Mouse (Mus musculus) liver, embryonic 14.5 days (tissue): ENCODE results near the gene Fam76a.

ENCODE experiments used
- CTCF ChIP-seq: IDR thresholded peaks from 2 replicates; pipeline ENCODE4 v1.5.1; 2016; ENCODE audit warnings: antibody characterized with exemption, low read depth, control low read depth
- EP300 ChIP-seq: IDR thresholded peaks from 2 replicates; pipeline ENCODE4 v1.6.1; 2016; ENCODE audit warnings: antibody characterized with exemption, low read depth

GRCm38 (mm10) chr4:132963436-132963835 is 41.1 kb upstream of the Fam76a start:
- no peak for TF ChIP-seq EP300
- TF ChIP-seq CTCF, result no peak
